Mouse (Mus musculus): ENCODE results near the gene Sectm1a. TPM values are rescaled to one million over a fixed set of nuclear protein-coding genes. Genes with fewer than 3 reads are reported as not detected.
"Not testable (repeated sequence)": the region's sequence is repeated elsewhere in the genome, so short reads cannot be mapped to it uniquely, and the experiment has no call there.

Sectm1a gene
- polyA plus RNA-seq, 1 experiment from 2014 or later: 0.52 TPM

GRCm38 (mm10) chr11:121111051-121111450 lies 30.0 kb upstream of the Sectm1a start:
- H3K4me3 ChIP-seq: no peak overlapping the region
- no peak for ATAC-seq (ENCODE audit: insufficient number of reproducible peaks, insufficient read depth, low FRiP score, low TSS enrichment, low read depth)
- no peaks in the 10 kb centered on the region for H3K27me3 ChIP-seq
- WGBS: 88% methylated on average over 3 of the region's 3 CpGs
- H3K36me3 ChIP-seq: no peaks in the 10 kb centered on the region
- H3K27ac ChIP-seq: no peak overlapping the region
- no peaks in the 10 kb centered on the region for H3K9me3 ChIP-seq
- H3K4me2 ChIP-seq: no peak overlapping the region
- H3K4me1 ChIP-seq: no peaks in the 10 kb centered on the region
- no peak overlapping the region for H3K9ac ChIP-seq

- H3K4me3 ChIP-seq: no peak overlapping the region
- H3K4me1 ChIP-seq: no peaks in the 10 kb centered on the region
- no peak overlapping the region for H3K4me2 ChIP-seq
- H3K27me3 ChIP-seq: no peaks in the 10 kb centered on the region
- no peaks in the 10 kb centered on the region for H3K36me3 ChIP-seq
- ATAC-seq (ENCODE audit: insufficient number of reproducible peaks, insufficient read depth, low FRiP score, low TSS enrichment, low read depth): no peak
- 21% methylated on average over 2 of the region's 2 CpGs for WGBS
- H3K9ac ChIP-seq: no peak overlapping the region
- no peak overlapping the region for H3K27ac ChIP-seq
- no peaks in the 10 kb centered on the region for H3K9me3 ChIP-seq
Measured at GRCm38 (mm10) chr11:121109986-121110385, 29.0 kb upstream of the Sectm1a start.

- Histone ChIP-seq H3K27me3 (no peaks in the 10 kb centered on the region), H3K27ac (no peak overlapping the region), H3K36me3 (no peaks in the 10 kb centered on the region), H3K4me3 (no peak overlapping the region), H3K4me2 (no peak overlapping the region), H3K4me1 (no peaks in the 10 kb centered on the region), H3K9me3 (no peaks in the 10 kb centered on the region), H3K9ac (no peak overlapping the region)
- ATAC-seq (ENCODE audit: insufficient number of reproducible peaks, insufficient read depth, low FRiP score, low TSS enrichment, low read depth): no peak
- WGBS: 68% methylated on average over 9 of the region's 9 CpGs
Measured at GRCm38 (mm10) chr11:121108061-121108460, 27.0 kb upstream of the Sectm1a start.

- not testable (repeated sequence) for H3K36me3 ChIP-seq; H3K4me2 ChIP-seq; H3K9ac ChIP-seq; ATAC-seq (ENCODE audit: insufficient number of reproducible peaks, insufficient read depth, low FRiP score, low TSS enrichment, low read depth); H3K4me3 ChIP-seq; H3K9me3 ChIP-seq; H3K4me1 ChIP-seq; H3K27me3 ChIP-seq; H3K27ac ChIP-seq
- WGBS: 54% methylated on average over 1 of the region's 1 CpGs
Measured at GRCm38 (mm10) chr11:121107242-121107641, 26.2 kb upstream of the Sectm1a start.

GRCm38 (mm10) chr11:121101124-121101805 lies 20.2 kb upstream of the Sectm1a start:
- WGBS: 82% methylated on average over 4 of the region's 4 CpGs
- Histone ChIP-seq H3K27ac (no peak overlapping the region), H3K9me3 (no peaks in the 10 kb centered on the region; the same call in 1 of the 2 replicates), H3K27me3 (no peaks in the 10 kb centered on the region), H3K4me3 (no peak overlapping the region), H3K9ac (no peak overlapping the region), H3K36me3 (no peaks in the 10 kb centered on the region), H3K4me1 (no peaks in the 10 kb centered on the region), H3K4me2 (no peak overlapping the region)
- ATAC-seq (ENCODE audit: insufficient number of reproducible peaks, insufficient read depth, low FRiP score, low TSS enrichment, low read depth): no peak

GRCm38 (mm10) chr11:121100692-121101091 lies 19.7 kb upstream of the Sectm1a start:
- Histone ChIP-seq H3K4me3 (no peak overlapping the region), H3K27me3 (no peaks in the 10 kb centered on the region), H3K27ac (no peak overlapping the region), H3K36me3 (no peaks in the 10 kb centered on the region), H3K9me3 (no peaks in the 10 kb centered on the region; the same call in 1 of the 2 replicates), H3K4me1 (no peaks in the 10 kb centered on the region), H3K4me2 (no peak overlapping the region), H3K9ac (no peak overlapping the region)
- no peak for ATAC-seq (ENCODE audit: insufficient number of reproducible peaks, insufficient read depth, low FRiP score, low TSS enrichment, low read depth)
- 62% methylated on average over 7 of the region's 7 CpGs for WGBS

- 72% methylated on average over 7 of the region's 7 CpGs for WGBS
- no peaks in the 10 kb centered on the region; the same call in 1 of the 2 replicates for H3K9me3 ChIP-seq
- no peaks in the 10 kb centered on the region for H3K27me3 ChIP-seq
- ATAC-seq (ENCODE audit: insufficient number of reproducible peaks, insufficient read depth, low FRiP score, low TSS enrichment, low read depth): no peak
- no peak overlapping the region for H3K9ac ChIP-seq
- no peaks in the 10 kb centered on the region for H3K4me1 ChIP-seq
- no peak overlapping the region for H3K4me2 ChIP-seq
- no peak overlapping the region for H3K4me3 ChIP-seq
- no peaks in the 10 kb centered on the region for H3K36me3 ChIP-seq
- H3K27ac ChIP-seq: no peak overlapping the region
Measured at GRCm38 (mm10) chr11:121099762-121100161, 18.7 kb upstream of the Sectm1a start.

GRCm38 (mm10) chr11:121092606-121093585 lies 11.9 kb upstream of the Sectm1a start:
- no peak overlapping the region for H3K27ac ChIP-seq
- H3K4me2 ChIP-seq: no peak overlapping the region
- WGBS: 88% methylated on average over 14 of the region's 14 CpGs
- H3K9me3 ChIP-seq: no peaks in the 10 kb centered on the region
- H3K4me3 ChIP-seq: no peak overlapping the region
- no peak overlapping the region for H3K9ac ChIP-seq
- no peaks in the 10 kb centered on the region for H3K27me3 ChIP-seq
- H3K36me3 ChIP-seq: no peaks in the 10 kb centered on the region
- no peaks in the 10 kb centered on the region for H3K4me1 ChIP-seq
- no peak for ATAC-seq (ENCODE audit: insufficient number of reproducible peaks, insufficient read depth, low FRiP score, low TSS enrichment, low read depth)

- 65% methylated on average over 4 of the region's 4 CpGs for WGBS
- Histone ChIP-seq H3K27ac (no peak overlapping the region), H3K36me3 (no peaks in the 10 kb centered on the region), H3K4me3 (no peak overlapping the region), H3K4me2 (no peak overlapping the region), H3K9ac (no peak overlapping the region), H3K27me3 (no peaks in the 10 kb centered on the region), H3K4me1 (0 out of 2 replicates have a peak, but pooled peaks cover 2% of the 10 kb centered on the region), H3K9me3 (no peaks in the 10 kb centered on the region)
- ATAC-seq (ENCODE audit: insufficient number of reproducible peaks, insufficient read depth, low FRiP score, low TSS enrichment, low read depth): no peak
Measured at GRCm38 (mm10) chr11:121090943-121091342, 9.9 kb upstream of the Sectm1a start.

- no peaks in the 10 kb centered on the region for H3K36me3 ChIP-seq
- H3K27ac ChIP-seq: no peak overlapping the region
- 90% methylated on average over 2 of the region's 2 CpGs for WGBS
- H3K9me3 ChIP-seq: no peaks in the 10 kb centered on the region
- no peak overlapping the region for H3K4me2 ChIP-seq
- no peak overlapping the region for H3K9ac ChIP-seq
- no peak overlapping the region for H3K4me3 ChIP-seq
- 0 out of 2 replicates have a peak, but pooled peaks have one; percentile 52 for ATAC-seq (ENCODE audit: insufficient number of reproducible peaks, insufficient read depth, low FRiP score, low TSS enrichment, low read depth)
- 0 out of 2 replicates have a peak, but pooled peaks cover 5% of the 10 kb centered on the region for H3K4me1 ChIP-seq
- H3K27me3 ChIP-seq: no peaks in the 10 kb centered on the region
Measured at GRCm38 (mm10) chr11:121089756-121090546, 8.9 kb upstream of the Sectm1a start.

- Histone ChIP-seq H3K4me2 (no peak overlapping the region), H3K4me3 (no peak overlapping the region), H3K4me1 (0 out of 2 replicates have a peak, but pooled peaks cover 5% of the 10 kb centered on the region), H3K27ac (no peak overlapping the region), H3K9ac (no peak overlapping the region), H3K9me3 (no peaks in the 10 kb centered on the region), H3K27me3 (no peaks in the 10 kb centered on the region), H3K36me3 (no peaks in the 10 kb centered on the region)
- 72% methylated on average over 6 of the region's 6 CpGs for WGBS
- ATAC-seq (ENCODE audit: insufficient number of reproducible peaks, insufficient read depth, low FRiP score, low TSS enrichment, low read depth): no peak
Measured at GRCm38 (mm10) chr11:121088997-121089396, 8.0 kb upstream of the Sectm1a start.
